Mouse (Mus musculus) ovary, postnatal 10 days (tissue): ENCODE data around the gene Olfr1218.
"Not testable (repeated sequence)": the region's sequence is repeated elsewhere in the genome, so short reads cannot be mapped to it uniquely, and the experiment has no call there.

Source experiments
- DNase-seq: peaks from one replicate; pipeline ENCODE4 v3.0.0; 2022; ENCODE audit warnings: low spot score

Olfr1218 gene

GRCm38 (mm10) chr2:89061087-89061486, at the start of gene Olfr1218:
Gene Olfr1218, minus strand, starts transcription at chr2:89061187.
- no peak for DNase-seq

GRCm38 (mm10) chr2:89106735-89107134, 45.7 kb upstream of the Olfr1218 start, which contains the start of gene Olfr1220:
Gene Olfr1220, minus strand, starts transcription at chr2:89106835.
- DNase-seq = no peak

- no peak for DNase-seq
Observed at GRCm38 (mm10) chr2:89105651-89106050, 44.7 kb upstream of the Olfr1218 start.

DNA sequence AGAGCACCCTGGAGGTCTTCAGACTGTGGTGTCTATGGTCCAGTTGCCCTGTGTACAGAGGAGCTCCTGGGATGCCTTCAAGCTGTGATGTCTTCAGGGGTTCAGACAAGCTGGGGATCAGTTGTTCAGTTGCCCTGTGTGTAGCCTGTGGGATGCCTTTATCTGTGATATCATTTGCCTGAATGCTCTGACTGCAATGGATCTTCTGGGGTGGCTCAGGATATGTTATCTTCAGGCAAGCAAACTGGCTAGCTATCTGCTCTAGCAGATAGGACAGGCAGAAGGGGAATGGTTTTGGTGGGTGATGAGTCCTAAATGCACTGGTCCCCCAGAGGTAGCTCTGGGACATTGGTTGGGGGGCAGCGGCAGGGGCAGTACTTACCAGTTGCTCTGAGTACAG, 32.9 kb upstream of the Olfr1218 start:
- DNase-seq = no peak

DNA sequence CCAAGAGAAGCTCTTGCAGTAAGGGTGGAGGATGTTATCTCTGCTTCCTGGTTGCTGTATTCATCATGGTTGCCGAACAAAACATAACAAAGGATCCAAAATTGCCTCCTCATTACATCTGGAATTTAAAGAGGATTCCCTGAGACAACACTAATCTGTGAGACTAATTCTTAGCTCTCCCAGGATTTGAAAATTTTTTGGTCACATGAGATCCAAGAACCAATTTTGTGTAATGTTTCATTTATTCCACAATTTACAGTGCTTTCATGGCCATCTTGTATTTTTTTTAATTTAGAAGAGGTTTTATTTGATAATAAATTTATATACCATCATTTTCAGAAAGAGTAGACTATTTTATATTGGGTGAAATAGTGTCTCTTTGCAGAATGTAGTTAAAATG, 22.4 kb upstream of the Olfr1218 start, which contains the start of gene Olfr1219:
Gene Olfr1219, minus strand, starts transcription at position 101 of the 400 bp plus-strand sequence.
- DNase-seq = no peak

GRCm38 (mm10) chr2:89081487-89081886, 20.5 kb upstream of the Olfr1218 start:
- DNase-seq = no peak

DNA sequence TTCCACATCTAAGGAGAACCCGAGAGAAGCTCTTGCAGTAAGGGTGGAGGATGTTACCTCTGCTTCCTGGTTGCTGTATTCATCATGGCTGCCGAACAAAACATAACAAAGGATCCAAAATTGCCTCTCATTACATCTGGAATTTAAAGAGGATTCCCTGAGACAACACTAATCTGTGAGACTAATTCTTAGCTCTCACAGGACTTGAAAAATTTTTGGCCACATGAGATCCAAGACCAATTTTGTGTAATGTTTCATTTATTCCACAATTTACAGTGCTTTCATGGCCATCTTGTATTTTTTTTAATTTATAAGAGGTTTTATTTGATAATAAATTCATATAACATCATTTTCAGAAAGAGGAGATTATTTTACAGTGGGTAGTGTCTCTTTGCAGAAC, 29.0 kb downstream of the Olfr1218 start, which contains the start of gene Olfr1217:
Gene Olfr1217, minus strand, starts transcription at position 101 of the 400 bp plus-strand sequence.
- no peak for DNase-seq

GRCm38 (mm10) chr2:89021436-89021835, 39.6 kb downstream of the Olfr1218 start:
- not testable (repeated sequence) for DNase-seq

- no peak for DNase-seq
Observed at GRCm38 (mm10) chr2:89018240-89018639, 42.7 kb downstream of the Olfr1218 start, which contains the start of gene Olfr1216. Gene Olfr1216, minus strand, starts transcription at chr2:89018340.

GRCm38 (mm10) chr2:89006873-89007272, 54.1 kb downstream of the Olfr1218 start, which contains the start of gene Olfr1215:
Gene Olfr1215, minus strand, starts transcription at chr2:89006973.
- no peak for DNase-seq
